Mouse (Mus musculus): ENCODE data around the gene Lrfn4.

Lrfn4 gene

GRCm38 (mm10) chr19:4615151-4616093 is at the start of gene Lrfn4:
Gene Lrfn4, minus strand, starts transcription at chr19:4615667.
- peak; percentile 69 to 82 for DNase-seq (ENCODE audit: low spot score in 2 of 2)

GRCm38 (mm10) chr19:4658156-4658555 is 42.7 kb upstream of the Lrfn4 start:
- no peak for DNase-seq (ENCODE audit: low spot score in 2 of 2)

- no peak for DNase-seq (ENCODE audit: low spot score in 2 of 2)
Observed at GRCm38 (mm10) chr19:4646917-4647492, 31.5 kb upstream of the Lrfn4 start.

- no peak for DNase-seq (ENCODE audit: low spot score in 2 of 2)
Observed at GRCm38 (mm10) chr19:4644271-4644670, 28.8 kb upstream of the Lrfn4 start.

- DNase-seq (ENCODE audit: low spot score in 2 of 2) = no peak
Observed at GRCm38 (mm10) chr19:4635986-4636385, 20.5 kb upstream of the Lrfn4 start.

GRCm38 (mm10) chr19:4628819-4629218 is 13.4 kb upstream of the Lrfn4 start:
- DNase-seq (ENCODE audit: low spot score in 2 of 2) = peak; percentile 63 to 85

GRCm38 (mm10) chr19:4625829-4626535 is 10.5 kb upstream of the Lrfn4 start:
- DNase-seq (ENCODE audit: low spot score in 2 of 2) = peak; percentile 47 to 81

- DNase-seq (ENCODE audit: low spot score in 2 of 2) = peak; percentile 87 to 95
Observed at GRCm38 (mm10) chr19:4625179-4625828, 9.8 kb upstream of the Lrfn4 start, which contains the start of gene Rce1. Gene Rce1, minus strand, starts transcription at chr19:4625641.

GRCm38 (mm10) chr19:4624406-4625178 is 9.1 kb upstream of the Lrfn4 start:
- peak in 1 of 2 experiments; percentile 60 for DNase-seq (ENCODE audit: low spot score in 2 of 2)

GRCm38 (mm10) chr19:4624006-4624405 is 8.5 kb upstream of the Lrfn4 start:
- no peak for DNase-seq (ENCODE audit: low spot score in 2 of 2)

GRCm38 (mm10) chr19:4623419-4623818 is 8.0 kb upstream of the Lrfn4 start:
- DNase-seq (ENCODE audit: low spot score in 2 of 2) = no peak

- DNase-seq (ENCODE audit: low spot score in 2 of 2) = no peak
Observed at GRCm38 (mm10) chr19:4622780-4623179, 7.3 kb upstream of the Lrfn4 start.

- no peak for DNase-seq (ENCODE audit: low spot score in 2 of 2)
Observed at GRCm38 (mm10) chr19:4620721-4621120, 5.3 kb upstream of the Lrfn4 start.

GRCm38 (mm10) chr19:4619461-4619860 is 4.0 kb upstream of the Lrfn4 start:
- DNase-seq (ENCODE audit: low spot score in 2 of 2) = no peak

GRCm38 (mm10) chr19:4618183-4618582 is 2.7 kb upstream of the Lrfn4 start:
- DNase-seq (ENCODE audit: low spot score in 2 of 2) = no peak

- DNase-seq (ENCODE audit: low spot score in 2 of 2) = no peak
Observed at GRCm38 (mm10) chr19:4616546-4616945, 1.1 kb upstream of the Lrfn4 start.

GRCm38 (mm10) chr19:4614305-4615150 is 939 bp downstream of the Lrfn4 start:
- DNase-seq (ENCODE audit: low spot score in 2 of 2) = no peak

GRCm38 (mm10) chr19:4613464-4614304 is 1.8 kb downstream of the Lrfn4 start:
- DNase-seq (ENCODE audit: low spot score in 2 of 2) = no peak
